Mouse (Mus musculus): Measurements from ENCODE around the gene Lima1.

Lima1 gene

DNA sequence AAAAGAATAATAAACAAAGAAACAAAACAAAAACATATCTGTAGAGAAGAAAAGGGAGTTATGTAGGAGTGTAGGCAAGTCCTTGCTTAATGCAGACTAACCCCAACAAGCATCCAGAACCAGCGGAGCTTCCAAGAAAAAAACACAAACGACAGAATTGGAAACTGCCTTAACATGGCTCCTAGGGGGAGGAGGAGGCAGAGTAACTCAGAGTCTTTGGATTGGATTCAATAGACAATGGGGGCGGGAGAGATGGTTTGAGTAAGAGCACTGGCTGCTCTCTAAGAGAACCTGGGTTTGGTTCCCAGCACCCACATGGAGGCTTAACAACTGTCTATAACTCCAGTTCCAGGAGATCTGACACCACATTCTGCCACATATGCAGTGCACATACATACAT, 143.6 kb downstream of the Lima1 start:
- DNase-seq: no peak

DNA sequence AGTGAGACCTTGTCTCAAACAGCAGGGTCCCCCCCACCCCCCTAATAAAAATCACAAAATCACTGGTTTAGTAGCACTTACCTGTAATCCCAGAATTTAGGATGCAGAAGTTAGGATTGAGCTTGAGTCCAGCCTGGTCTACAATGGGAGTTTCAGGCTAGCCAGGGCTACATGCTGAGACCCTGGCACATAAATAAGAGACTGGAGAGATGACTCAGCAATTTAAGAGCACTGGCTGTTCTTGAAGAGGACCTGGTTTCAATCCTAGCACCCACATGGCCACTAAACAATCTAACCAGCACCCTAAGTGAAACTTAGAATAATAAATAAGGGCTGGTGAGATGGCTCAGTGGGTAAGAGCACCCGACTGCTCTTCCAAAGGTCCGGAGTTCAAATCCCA, 144.1 kb downstream of the Lima1 start:
- no peak for DNase-seq

DNA sequence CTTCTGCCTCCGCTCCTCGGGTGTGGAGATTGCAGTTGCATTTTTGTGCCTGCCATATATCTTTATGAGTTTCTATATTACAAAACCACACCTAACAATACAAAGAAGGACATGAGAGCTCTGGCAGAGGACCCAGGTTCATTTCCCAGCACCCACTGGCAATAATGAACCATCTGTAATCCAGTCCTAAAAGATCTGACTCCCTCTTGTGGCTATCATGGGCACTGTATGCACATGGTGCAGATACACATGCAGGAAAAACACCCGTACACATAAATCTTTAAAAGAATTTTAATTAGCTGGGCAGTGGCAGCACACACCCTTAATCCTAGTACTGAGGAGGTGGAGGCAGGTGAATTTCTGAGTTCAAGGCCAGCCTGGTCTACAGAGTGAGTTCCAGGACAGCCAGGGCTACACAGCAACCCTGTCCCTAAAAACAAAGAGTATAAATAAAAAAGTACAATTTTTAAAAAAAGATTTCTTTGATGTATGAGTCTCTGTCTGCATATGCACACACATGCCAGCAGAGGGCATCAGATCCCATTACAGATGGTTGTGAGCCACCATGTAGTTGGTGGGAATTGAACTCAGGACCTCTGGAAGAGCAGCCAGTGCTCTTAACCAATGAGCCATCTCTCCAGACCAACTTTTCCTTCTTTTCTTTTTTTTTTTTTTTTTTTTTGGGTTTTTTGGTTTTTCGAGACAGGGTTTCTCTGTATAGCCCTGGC, 146.0 kb downstream of the Lima1 start:
- no peak for DNase-seq

All from cerebellum, postnatal 10 days (tissue).